Mouse (Mus musculus) adrenal gland, postnatal 0 days (tissue): ENCODE data around the gene Slamf7. TPM values are rescaled to one million over a fixed set of nuclear protein-coding genes. Genes with fewer than 3 reads are reported as not detected.

ENCODE experiments used
- microRNA-seq: library from miRNA; unstranded; fragments of <30 nt; microRNA quantifications from one replicate; pipeline ENCODE4, GENCODE M21; 2016; ENCODE audit warnings: borderline replicate concordance; ENCODE audit not compliant: insufficient number of aligned reads
- polyA plus RNA-seq: library from polyadenylated mRNA; unstranded; fragments of >200 nt; fragmentation: Nextera tagmentation; extraction: Ambion mirVana; gene quantifications from 2 replicates; pipeline ENCODE4 v1.2.1, GENCODE M21; 2015

The Slamf7 gene
- polyA plus RNA-seq: 0.55 and 0.99 TPM in 2 replicates

DNA sequence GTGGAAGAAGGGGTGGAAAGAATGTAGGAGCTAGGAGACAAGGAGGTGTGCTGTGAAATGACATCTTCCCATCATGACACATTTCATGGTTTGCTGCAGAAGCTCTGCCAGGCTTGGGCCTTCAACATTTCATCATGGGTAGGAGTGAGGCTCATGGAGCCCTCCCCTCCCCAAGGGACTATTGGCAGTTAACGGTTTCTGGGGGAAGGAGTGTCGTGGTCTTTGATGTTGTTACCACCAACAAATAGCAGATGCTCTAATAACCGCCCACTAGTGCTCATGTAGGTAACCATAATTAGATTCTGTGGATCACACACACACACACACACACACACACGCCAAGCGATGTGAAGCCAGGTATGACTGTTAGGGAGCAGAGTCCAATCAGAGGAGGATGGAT, at the start of gene Slamf7:
Slamf7 (minus strand) TSS at position 302 of the 400 bp plus-strand sequence.

GRCm38 (mm10) chr1:171681531-171682299, 28.9 kb upstream of the Slamf7 start, which contains the start of gene Cd48:
Gene Cd48, plus strand, starts transcription at chr1:171682009.

GRCm38 (mm10) chr1:171607176-171607575, 45.7 kb downstream of the Slamf7 start, which contains the start of gene Ly9:
Gene Ly9, minus strand, starts transcription at chr1:171607410.

Small RNAs within 50 kb of the gene (microRNA-seq; reads per million reads assigned to microRNA genes)
- not detected for gene Mir7683

Other genes with a start within 250 kb of the Slamf7 start
- gene Usf1, start 241.7 kb downstream of the Slamf7 start, polyA plus RNA-seq: 54.5 and 56.5 TPM in 2 replicates
- 2.3 and 2.7 TPM in 2 replicates for gene Tstd1, start 234.2 kb downstream of the Slamf7 start, polyA plus RNA-seq
- gene F11r, start 215.5 kb downstream of the Slamf7 start, polyA plus RNA-seq: 56.2 and 87.2 TPM in 2 replicates
- gene Alyref2, start 149.6 kb downstream of the Slamf7 start, polyA plus RNA-seq: 16.8 and 18.8 TPM in 2 replicates
- not detected in 2 replicates for gene Itln1, start 117.7 kb downstream of the Slamf7 start, polyA plus RNA-seq
- 0.38 and 0.55 TPM in 2 replicates for gene Cd244a, start 93.8 kb downstream of the Slamf7 start, polyA plus RNA-seq
- gene Ly9, start 45.6 kb downstream of the Slamf7 start, polyA plus RNA-seq: 0.41 and 0.77 TPM in 2 replicates
- 12.1 and 20.0 TPM in 2 replicates for gene Cd48, start 29.0 kb upstream of the Slamf7 start, polyA plus RNA-seq
- gene Slamf1, start 114.1 kb upstream of the Slamf7 start, polyA plus RNA-seq: 0.16 and 0.21 TPM in 2 replicates
- gene Cd84, start 186.7 kb upstream of the Slamf7 start, polyA plus RNA-seq: 6.8 and 8.3 TPM in 2 replicates
- gene Gm10521, start 242.6 kb upstream of the Slamf7 start, polyA plus RNA-seq: 0.08 TPM in 1 of 2 replicates, not detected in the other